Mouse (Mus musculus): ENCODE results near the gene Stxbp6. TPM values are rescaled to one million over a fixed set of nuclear protein-coding genes. Genes with fewer than 3 reads are reported as not detected.

Gene Stxbp6
- total and polyA plus RNA-seq, 3 experiments, result not detected

GRCm38 (mm10) chr12:45001996-45002395 is 72.5 kb downstream of the Stxbp6 start:
- H3K9ac ChIP-seq (ENCODE audit: insufficient read depth, low read depth), result no peak overlapping the region

GRCm38 (mm10) chr12:44997422-44997821 is 77.1 kb downstream of the Stxbp6 start:
- TF ChIP-seq E2F4 (IDR thresholded peaks at IDR 0.05; ENCODE audit: insufficient replicate concordance, low read depth, low read length) (no peak), ETS1 (conservative IDR thresholded peaks at IDR 0.05; ENCODE audit: low read depth, low read length) (no peak), EP300 (IDR thresholded peaks at IDR 0.05; ENCODE audit: low read length) (no peak), NELFE (IDR thresholded peaks at IDR 0.05; ENCODE audit: low read depth, low read length) (no peak), UBTF (IDR thresholded peaks at IDR 0.05; ENCODE audit: low read depth, low read length) (no peak), POLR2A (IDR thresholded peaks at IDR 0.05; ENCODE audit: low read depth, low read length) (no peak), SMC3 (IDR thresholded peaks at IDR 0.05; ENCODE audit: low read depth, low read length) (no peak), ZMIZ1 (IDR thresholded peaks at IDR 0.05; ENCODE audit: low read depth, low read length) (no peak), KAT2A (IDR thresholded peaks at IDR 0.05; ENCODE audit: insufficient replicate concordance, low read length) (no peak), JUND (conservative IDR thresholded peaks at IDR 0.05; ENCODE audit: low read depth, low read length) (no peak), MXI1 (IDR thresholded peaks at IDR 0.05; ENCODE audit: low read depth, low read length) (no peak)
- Histone ChIP-seq H3K9ac (ENCODE audit: insufficient read depth, low read depth) (no peak overlapping the region), H3K79me2 (replicated peaks; ENCODE audit: control insufficient read depth, extremely low read depth, insufficient read depth, poor library complexity, severe bottlenecking) (no peaks in the 10 kb centered on the region), H3K9me3 (replicated peaks; ENCODE audit: low read length) (peaks cover 47% of the 10 kb centered on the region), H3K4me2 (ENCODE audit: insufficient read depth, low read depth, poor library complexity, severe bottlenecking) (no peak overlapping the region), H3K36me3 (replicated peaks in 1 of 2; ENCODE audit: control insufficient read depth in 1 of 2, insufficient read depth in 1 of 2, low read length in 1 of 2) (no peaks in the 10 kb centered on the region), H3K4me3 (replicated peaks in 1 of 3; ENCODE audit: low read depth in 2 of 3, low read length in 2 of 3, poor library complexity in 1 of 3) (no peak overlapping the region), H3K4me1 (ENCODE audit: control insufficient read depth in 1 of 2, insufficient read depth in 2 of 2) (no peaks in the 10 kb centered on the region), H3K27me3 (replicated peaks) (no peaks in the 10 kb centered on the region), H3K27ac (ENCODE audit: insufficient read depth, low read depth) (no peak overlapping the region)
- in situ Hi-C loops (cut with MboI; ENCODE audit: low pct_ligation_motif_present, low pct_unique_long_range_greater_than_20kb, low sequenced_read_pairs) (no loop called here), dilution Hi-C loops (cut with MboI; ENCODE audit: extremely low pct_ligation_motif_present, extremely low pct_unique_long_range_greater_than_20kb, low sequenced_read_pairs) (no loop called here)
- no peak for DNase-seq (ENCODE audit: extremely low read depth)

More at GRCm38 (mm10) chr12:45001996-45002395, 72.5 kb downstream of the Stxbp6 start:
- in situ Hi-C loops (cut with MboI; ENCODE audit: low pct_ligation_motif_present, low pct_unique_long_range_greater_than_20kb, low sequenced_read_pairs) (no loop called here), dilution Hi-C loops (cut with MboI; ENCODE audit: extremely low pct_ligation_motif_present, extremely low pct_unique_long_range_greater_than_20kb, low sequenced_read_pairs) (no loop called here)
- H3K27ac ChIP-seq (ENCODE audit: insufficient read depth, low read depth), result no peak overlapping the region
- no peak overlapping the region for H3K4me3 ChIP-seq (replicated peaks in 1 of 3; ENCODE audit: low read depth in 2 of 3, low read length in 2 of 3, poor library complexity in 1 of 3)
- H3K79me2 ChIP-seq (replicated peaks; ENCODE audit: control insufficient read depth, extremely low read depth, insufficient read depth, poor library complexity, severe bottlenecking), result no peaks in the 10 kb centered on the region
- H3K4me2 ChIP-seq (ENCODE audit: insufficient read depth, low read depth, poor library complexity, severe bottlenecking), result no peak overlapping the region
- no peaks in the 10 kb centered on the region for H3K4me1 ChIP-seq (ENCODE audit: control insufficient read depth in 1 of 2, insufficient read depth in 2 of 2)
- DNase-seq (ENCODE audit: extremely low read depth), result no peak
- TF ChIP-seq USF2 (conservative IDR thresholded peaks at IDR 0.05; ENCODE audit: low read depth, low read length) (no peak), IRF4 (IDR thresholded peaks at IDR 0.05; ENCODE audit: low read depth, low read length) (no peak), GABPA (IDR thresholded peaks at IDR 0.05; ENCODE audit: insufficient replicate concordance, low read depth, low read length) (no peak), POLR2A (IDR thresholded peaks at IDR 0.05; ENCODE audit: low read depth, low read length) (no peak), PAX5 (IDR thresholded peaks at IDR 0.05; ENCODE audit: low read length) (no peak), MEF2A (IDR thresholded peaks at IDR 0.05; ENCODE audit: borderline replicate concordance, low read depth, low read length) (no peak), JUN (IDR thresholded peaks at IDR 0.05; ENCODE audit: insufficient read depth, low read depth, low read length) (no peak), POLR2AphosphoS2 (IDR thresholded peaks at IDR 0.05; ENCODE audit: low read depth, low read length) (no peak), USF1 (IDR thresholded peaks at IDR 0.05; ENCODE audit: low read depth, low read length) (no peak), MYC (IDR thresholded peaks at IDR 0.05; ENCODE audit: low read depth, low read length) (no peak), RCOR1 (conservative IDR thresholded peaks at IDR 0.05; ENCODE audit: low read depth, low read length) (no peak), EP300 (IDR thresholded peaks at IDR 0.05; ENCODE audit: low read length) (no peak), CTCF (conservative IDR thresholded peaks at IDR 0.05 in 1 of 2, IDR thresholded peaks at IDR 0.05 in 1 of 2; ENCODE audit: low read depth in 2 of 2, low read length in 2 of 2) (no peak)
- peaks cover 51% of the 10 kb centered on the region for H3K9me3 ChIP-seq (replicated peaks; ENCODE audit: low read length)
- no peaks in the 10 kb centered on the region for H3K27me3 ChIP-seq (replicated peaks)
- no peaks in the 10 kb centered on the region for H3K36me3 ChIP-seq (replicated peaks in 1 of 2; ENCODE audit: control insufficient read depth in 1 of 2, insufficient read depth in 1 of 2, low read length in 1 of 2)

All from CH12.LX (cell line).